Mouse (Mus musculus) midbrain, embryonic 10.5 days (tissue): ENCODE measurements around the gene Nrtn. TPM values are rescaled to one million over a fixed set of nuclear protein-coding genes. Genes with fewer than 3 reads are reported as not detected.

Experiments used
- DNase-seq: peaks from one replicate; pipeline ENCODE4 v3.0.0-alpha.2; 2017; ENCODE audit warnings: low spot score
- H3K27ac ChIP-seq: fragments of 300-500 bp; sonication (generic); replicated peaks from 2 replicates; pipeline ENCODE4 v1.5.1; 2016; ENCODE audit warnings: mild to moderate bottlenecking
- H3K27me3 ChIP-seq: fragments of 300-500 bp; sonication (generic); 2 replicates; pipeline ENCODE4 v1.6.1; 2016; ENCODE audit warnings: low read depth, mild to moderate bottlenecking; ENCODE audit not compliant: poor library complexity, severe bottlenecking
- H3K36me3 ChIP-seq: fragments of 300-500 bp; sonication (generic); 2 replicates; pipeline ENCODE4 v1.6.1; 2016; ENCODE audit warnings: mild to moderate bottlenecking, moderate library complexity
- H3K4me1 ChIP-seq: fragments of 300-500 bp; sonication (generic); 2 replicates; pipeline ENCODE4 v1.6.1; 2016
- H3K4me3 ChIP-seq: fragments of 300-500 bp; sonication (generic); 2 replicates; pipeline ENCODE4 v1.5.1; 2016; ENCODE audit warnings: mild to moderate bottlenecking, moderate library complexity
- H3K9me3 ChIP-seq: fragments of 300-500 bp; sonication (generic); replicated peaks from 2 replicates; pipeline ENCODE4 v1.6.1; 2016; ENCODE audit warnings: mild to moderate bottlenecking
- WGBS: fragments of 180-500 bp; shearing (Covaris S2); methylation state at CpG from one replicate; pipeline ENCODE4 v1.1.7; 2016; 5-methylcytosine and 5-hydroxymethylcytosine counted together
- polyA plus RNA-seq: library from polyadenylated mRNA; unstranded; fragments of >200 nt; fragmentation: Nextera tagmentation; extraction: Ambion mirVana; gene quantifications from 2 replicates; pipeline ENCODE4 v1.2.1, GENCODE M21; 2016

Gene Nrtn
- 4.1 and 5.6 TPM in 2 replicates for polyA plus RNA-seq

DNA sequence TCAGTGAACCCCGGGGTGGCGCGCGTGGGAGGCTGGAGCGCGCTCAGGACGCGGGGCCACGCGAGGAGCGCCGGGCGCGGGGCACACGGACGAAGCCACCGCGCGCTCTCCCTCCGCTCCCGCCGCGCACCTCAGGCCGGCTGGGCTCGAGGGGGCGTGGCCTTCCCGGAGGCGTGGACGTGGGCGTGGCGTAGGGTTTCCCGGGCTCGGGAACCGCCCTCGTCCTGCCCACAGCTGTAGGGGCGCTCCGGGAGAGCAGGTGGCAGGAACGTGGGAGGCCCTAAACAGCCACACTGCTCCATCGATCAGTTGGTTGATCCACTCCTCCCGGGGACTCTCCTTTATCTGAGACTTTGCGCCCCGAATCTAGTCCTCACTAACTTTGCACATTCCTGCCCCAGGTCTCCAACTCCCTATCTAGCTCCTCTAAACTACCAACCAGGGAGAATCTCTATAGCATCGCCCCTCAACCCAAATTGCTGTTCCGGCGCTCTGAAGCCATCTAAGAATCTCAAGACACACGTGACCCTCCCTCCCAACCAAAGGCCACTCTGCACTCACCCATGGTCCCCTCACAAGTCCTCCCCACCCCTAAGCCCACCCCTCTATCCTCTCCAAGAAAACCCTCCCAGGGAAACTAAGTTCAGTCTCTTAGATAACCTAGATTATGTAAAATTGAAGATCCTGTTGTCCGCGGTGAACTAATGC is at the start of gene Nrtn:
Nrtn (minus strand) TSS at position 115 of the 708 bp plus-strand sequence.
- under 1% methylated on average over 48 of the region's 48 CpGs for WGBS
- H3K4me1 ChIP-seq: peaks cover 54% of the 10 kb centered on the region
- H3K27ac ChIP-seq: peak within 1 kb of the TSS; percentile 69

DNA sequence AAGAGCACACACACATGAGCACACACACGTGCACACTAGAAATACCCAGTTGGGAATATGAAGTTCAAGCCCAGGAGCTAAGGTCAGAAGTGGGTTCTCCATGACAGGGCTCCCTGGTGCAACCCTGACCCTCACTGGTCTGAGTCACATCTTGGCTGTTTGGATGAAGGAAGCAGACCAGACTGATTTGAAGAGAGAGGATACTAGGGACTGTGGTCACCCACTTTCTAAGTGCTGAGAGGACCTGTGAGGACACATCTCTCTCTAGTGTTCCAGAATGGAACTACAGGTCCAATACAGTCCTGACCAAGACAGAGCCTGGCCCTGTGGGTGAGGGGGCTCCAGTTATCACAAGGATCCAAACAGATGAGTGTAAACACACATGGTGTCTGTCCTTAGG is 48.5 kb upstream of the Nrtn start:
- Histone ChIP-seq H3K4me1 (peaks cover 15% of the 10 kb centered on the region), H3K9me3 (no peaks in the 10 kb centered on the region), H3K27ac (no peak overlapping the region), H3K27me3 (peaks cover 25% of the 10 kb centered on the region), H3K4me3 (no peak overlapping the region), H3K36me3 (peaks cover 17% of the 10 kb centered on the region)
- 89% methylated on average over 1 of the region's 1 CpGs for WGBS
- no peak for DNase-seq

More for the DNA sequence above, at the start of gene Nrtn:
- Histone ChIP-seq H3K36me3 (no peaks in the 10 kb centered on the region), H3K4me3 (peak within 1 kb of the TSS; percentile 61), H3K27me3 (peaks cover 90% of the 10 kb centered on the region), H3K9me3 (no peaks in the 10 kb centered on the region)
- DNase-seq: peak; percentile 80

DNA sequence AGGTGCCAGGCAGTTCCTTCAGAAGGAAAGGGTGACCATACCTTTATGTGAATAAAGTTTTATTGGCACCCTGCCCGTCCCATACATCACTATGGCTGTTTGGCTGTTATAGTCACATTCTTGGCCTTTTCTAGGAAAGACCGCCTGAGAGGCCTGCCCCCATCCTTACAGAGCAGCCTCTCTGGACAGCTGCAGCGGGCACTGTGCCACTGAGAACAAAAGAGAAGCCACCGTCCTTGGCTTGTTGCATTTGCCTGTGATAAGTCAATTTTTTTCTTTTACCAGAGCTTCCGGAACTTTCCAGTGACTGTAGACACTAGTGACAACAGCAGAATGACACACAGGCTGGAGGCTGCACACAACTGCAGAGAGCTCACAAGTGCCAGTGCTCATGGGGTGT is 47.6 kb upstream of the Nrtn start:
- no peak overlapping the region for H3K4me3 ChIP-seq
- no peak for DNase-seq
- peaks cover 18% of the 10 kb centered on the region for H3K27me3 ChIP-seq
- H3K4me1 ChIP-seq: peaks cover 7% of the 10 kb centered on the region
- peak overlapping the region; percentile 23; the same call in 1 of the 2 replicates for H3K27ac ChIP-seq
- H3K9me3 ChIP-seq: no peaks in the 10 kb centered on the region
- peaks cover 25% of the 10 kb centered on the region for H3K36me3 ChIP-seq
- 90% methylated on average over 5 of the region's 5 CpGs for WGBS

DNA sequence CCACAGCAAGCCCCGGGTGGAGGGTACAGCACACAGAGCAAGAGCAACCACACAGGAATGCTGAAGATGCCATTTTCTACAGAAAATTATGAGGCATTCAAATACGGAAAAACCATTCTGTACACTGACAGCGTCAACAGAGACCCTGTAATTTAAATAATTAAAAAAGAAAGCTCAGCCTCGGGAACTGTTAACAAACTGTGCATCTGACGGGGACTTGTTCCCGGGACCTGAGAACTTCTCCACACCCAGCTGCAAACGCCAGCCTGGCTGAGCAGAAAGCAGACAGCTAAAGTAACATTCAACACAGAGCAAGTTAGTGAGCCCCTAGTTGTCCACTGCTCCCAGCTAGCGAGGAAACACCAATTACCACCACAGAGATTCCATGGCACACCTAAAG is 44.7 kb upstream of the Nrtn start:
- H3K4me3 ChIP-seq: no peak overlapping the region
- DNase-seq: no peak
- H3K27ac ChIP-seq: no peak overlapping the region
- H3K27me3 ChIP-seq: no peaks in the 10 kb centered on the region
- WGBS: 85% methylated on average over 8 of the region's 8 CpGs
- peaks cover 30% of the 10 kb centered on the region for H3K36me3 ChIP-seq
- H3K9me3 ChIP-seq: no peaks in the 10 kb centered on the region
- H3K4me1 ChIP-seq: no peaks in the 10 kb centered on the region

DNA sequence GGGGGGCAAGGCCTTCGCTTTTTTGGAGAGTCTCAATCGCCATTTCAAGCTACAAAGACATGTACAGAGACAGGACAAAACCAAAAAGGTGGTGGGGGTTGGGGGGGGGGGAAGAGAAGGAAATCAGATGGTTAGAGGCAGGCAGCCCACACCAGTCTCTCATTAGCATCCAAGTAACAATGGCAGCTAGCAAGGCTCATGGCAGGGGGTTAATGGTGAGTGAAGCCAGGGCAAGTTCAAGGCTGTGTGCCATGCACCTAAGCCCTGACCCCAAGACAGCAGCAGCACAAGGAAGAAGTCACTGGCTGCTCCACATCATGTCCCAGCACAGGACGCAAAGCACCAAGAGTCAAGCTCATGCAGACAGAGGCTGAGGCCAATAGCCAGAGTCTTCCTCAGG is 41.9 kb upstream of the Nrtn start:
- WGBS: 91% methylated on average over 3 of the region's 3 CpGs
- Histone ChIP-seq H3K4me3 (no peak overlapping the region), H3K4me1 (no peaks in the 10 kb centered on the region), H3K27ac (peak overlapping the region; percentile 52; the same call in 1 of the 2 replicates), H3K36me3 (peaks cover 30% of the 10 kb centered on the region), H3K27me3 (no peaks in the 10 kb centered on the region), H3K9me3 (no peaks in the 10 kb centered on the region)
- DNase-seq: no peak

DNA sequence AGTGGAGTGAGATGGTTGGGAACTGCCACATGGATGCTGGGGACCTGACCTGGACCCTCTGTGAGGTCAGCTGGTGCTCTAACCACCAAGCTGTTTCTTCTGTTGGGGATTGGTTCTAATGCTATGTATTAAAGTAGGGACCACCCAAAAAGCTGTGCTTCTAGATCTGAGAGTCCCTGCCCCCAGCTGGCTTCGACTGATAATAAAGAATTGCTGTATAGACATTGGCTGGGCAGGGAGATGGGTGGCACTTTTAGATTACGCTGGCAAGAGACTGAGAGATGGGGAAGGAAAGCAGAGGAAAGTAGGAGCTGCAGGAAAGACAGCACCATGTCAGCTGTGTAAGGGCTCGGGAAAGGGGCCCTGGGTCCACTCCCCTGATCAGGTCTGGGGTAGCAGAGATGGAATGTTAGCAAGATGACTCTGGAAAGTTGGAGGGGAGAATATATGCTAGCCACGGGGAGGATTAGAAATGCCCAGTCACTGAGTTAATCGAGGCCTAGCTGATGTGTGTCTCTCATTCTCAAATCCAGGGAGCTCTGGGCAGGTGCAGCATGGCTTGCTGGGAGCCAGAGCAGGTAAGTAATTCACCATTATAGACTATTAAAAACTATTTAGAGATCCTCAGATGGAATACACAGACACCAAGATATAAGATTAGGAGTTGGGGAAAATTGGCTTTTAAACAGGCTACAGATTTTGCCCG is 36.4 kb upstream of the Nrtn start:
- DNase-seq: no peak
- 70% methylated on average over 6 of the region's 6 CpGs for WGBS
- Histone ChIP-seq H3K27me3 (no peaks in the 10 kb centered on the region), H3K36me3 (no peaks in the 10 kb centered on the region; the same call in 1 of the 2 replicates), H3K4me1 (no peaks in the 10 kb centered on the region), H3K27ac (no peak overlapping the region), H3K9me3 (no peaks in the 10 kb centered on the region), H3K4me3 (no peak overlapping the region)

DNA sequence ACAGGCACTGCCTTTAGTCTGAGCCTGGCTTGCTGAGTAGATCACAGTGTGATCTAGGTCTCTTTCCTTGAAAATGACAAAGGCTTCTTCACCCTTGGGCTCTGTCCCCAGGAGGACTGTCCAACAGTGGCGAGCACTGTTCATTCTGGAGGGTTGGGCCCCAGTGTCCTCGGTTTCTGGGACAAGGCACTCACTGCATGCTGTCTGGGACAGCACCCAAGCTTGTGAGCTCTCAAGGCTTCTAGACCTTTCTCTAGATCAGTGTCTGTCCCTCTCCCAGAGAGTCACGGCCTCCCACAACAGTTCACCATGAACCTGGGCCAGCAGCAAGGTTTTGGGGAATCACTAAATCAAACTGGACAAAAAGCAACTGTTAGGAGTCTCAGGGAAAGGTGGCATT is 35.3 kb upstream of the Nrtn start:
- no peaks in the 10 kb centered on the region for H3K4me1 ChIP-seq
- H3K27me3 ChIP-seq: no peaks in the 10 kb centered on the region
- H3K9me3 ChIP-seq: no peaks in the 10 kb centered on the region
- DNase-seq: no peak
- H3K27ac ChIP-seq: no peak overlapping the region
- WGBS: 80% methylated on average over 3 of the region's 3 CpGs
- no peaks in the 10 kb centered on the region; the same call in 1 of the 2 replicates for H3K36me3 ChIP-seq
- H3K4me3 ChIP-seq: no peak overlapping the region

DNA sequence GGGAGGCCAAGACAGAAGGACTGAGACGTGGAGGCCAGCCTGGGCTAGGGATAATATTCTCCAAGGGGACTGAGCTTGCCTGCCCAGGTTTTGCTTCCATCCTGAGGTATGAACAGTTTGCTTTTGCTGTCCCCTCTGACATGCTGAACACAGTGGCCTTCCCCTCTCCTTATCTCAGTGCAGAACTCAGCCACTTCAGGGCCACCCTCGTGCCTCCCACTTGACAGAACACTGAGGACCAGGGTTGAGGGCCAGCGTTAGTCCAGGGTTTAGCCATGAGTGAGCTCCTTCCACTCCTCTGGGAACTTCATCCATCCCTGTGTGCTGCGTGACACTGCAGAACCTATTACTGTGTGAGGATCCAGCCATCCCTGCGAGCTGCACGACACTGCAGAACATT is 32.0 kb upstream of the Nrtn start:
- peaks cover 13% of the 10 kb centered on the region for H3K36me3 ChIP-seq
- H3K27me3 ChIP-seq: no peaks in the 10 kb centered on the region
- 92% methylated on average over 6 of the region's 6 CpGs for WGBS
- no peak overlapping the region for H3K27ac ChIP-seq
- H3K4me3 ChIP-seq: no peak overlapping the region
- no peaks in the 10 kb centered on the region for H3K9me3 ChIP-seq
- H3K4me1 ChIP-seq: no peaks in the 10 kb centered on the region
- no peak for DNase-seq

DNA sequence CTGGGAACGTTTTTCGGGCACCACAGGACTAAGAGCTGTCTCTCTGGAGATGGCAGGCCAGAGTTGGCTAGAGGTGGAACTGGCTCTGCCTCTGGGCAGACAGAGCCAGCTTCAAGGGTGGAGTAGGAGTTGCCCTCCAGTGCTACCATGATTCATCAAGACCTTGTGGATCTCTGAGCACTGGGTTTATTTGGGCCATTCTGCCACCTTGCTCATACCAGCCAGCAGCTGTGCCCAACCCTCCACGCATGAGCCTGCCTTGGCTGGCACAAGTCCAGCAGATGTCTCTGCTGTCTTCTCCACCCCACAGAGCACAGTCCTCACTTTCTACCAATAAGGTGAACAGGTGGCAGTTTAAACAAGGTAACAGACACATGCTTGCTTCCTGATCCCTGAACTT is 31.6 kb upstream of the Nrtn start:
- no peak overlapping the region for H3K27ac ChIP-seq
- 80% methylated on average over 3 of the region's 3 CpGs for WGBS

DNA sequence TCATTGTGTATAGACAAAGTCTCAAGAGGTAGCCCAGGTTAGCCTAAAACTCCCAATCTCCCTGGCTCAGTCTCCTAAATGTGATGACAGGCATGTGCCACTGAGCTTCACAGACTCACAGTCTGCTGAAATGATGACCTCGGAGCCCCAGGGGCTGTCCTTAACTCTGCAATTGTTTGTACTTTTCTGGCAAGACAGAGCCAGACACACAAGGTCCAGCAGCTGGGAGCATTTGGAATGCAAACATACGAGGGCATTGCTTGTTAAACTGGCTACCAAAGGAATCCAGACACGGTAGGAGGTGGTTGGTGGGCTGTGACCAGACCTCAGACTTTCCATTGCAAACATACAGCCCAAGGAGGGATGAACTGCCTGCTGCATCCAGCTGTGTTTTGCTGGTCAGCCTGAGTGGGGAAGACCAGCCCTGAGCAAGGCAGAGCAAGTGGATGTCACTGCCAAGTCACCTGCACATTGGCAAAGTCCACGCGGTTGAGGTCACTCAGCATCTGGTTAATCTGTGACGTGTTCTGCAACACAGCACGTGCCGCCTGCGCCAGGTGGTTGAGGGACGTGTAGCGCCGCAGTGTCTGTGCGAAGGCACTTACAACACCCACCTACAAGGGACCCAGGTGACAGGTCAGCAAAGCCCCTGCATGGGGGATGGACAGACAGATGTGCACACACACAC is 23.1 kb upstream of the Nrtn start:
- WGBS: 82% methylated on average over 13 of the region's 13 CpGs
- no peak for DNase-seq
- Histone ChIP-seq H3K27me3 (no peaks in the 10 kb centered on the region), H3K27ac (no peak overlapping the region), H3K9me3 (peaks cover 8% of the 10 kb centered on the region), H3K4me1 (peaks cover 19% of the 10 kb centered on the region), H3K36me3 (peaks cover 71% of the 10 kb centered on the region), H3K4me3 (no peak overlapping the region)

More for the DNA sequence above, 31.6 kb upstream of the Nrtn start:
- DNase-seq: no peak
- H3K4me3 ChIP-seq: no peak overlapping the region
- H3K27me3 ChIP-seq: no peaks in the 10 kb centered on the region
- no peaks in the 10 kb centered on the region for H3K9me3 ChIP-seq
- H3K4me1 ChIP-seq: no peaks in the 10 kb centered on the region
- peaks cover 16% of the 10 kb centered on the region for H3K36me3 ChIP-seq

DNA sequence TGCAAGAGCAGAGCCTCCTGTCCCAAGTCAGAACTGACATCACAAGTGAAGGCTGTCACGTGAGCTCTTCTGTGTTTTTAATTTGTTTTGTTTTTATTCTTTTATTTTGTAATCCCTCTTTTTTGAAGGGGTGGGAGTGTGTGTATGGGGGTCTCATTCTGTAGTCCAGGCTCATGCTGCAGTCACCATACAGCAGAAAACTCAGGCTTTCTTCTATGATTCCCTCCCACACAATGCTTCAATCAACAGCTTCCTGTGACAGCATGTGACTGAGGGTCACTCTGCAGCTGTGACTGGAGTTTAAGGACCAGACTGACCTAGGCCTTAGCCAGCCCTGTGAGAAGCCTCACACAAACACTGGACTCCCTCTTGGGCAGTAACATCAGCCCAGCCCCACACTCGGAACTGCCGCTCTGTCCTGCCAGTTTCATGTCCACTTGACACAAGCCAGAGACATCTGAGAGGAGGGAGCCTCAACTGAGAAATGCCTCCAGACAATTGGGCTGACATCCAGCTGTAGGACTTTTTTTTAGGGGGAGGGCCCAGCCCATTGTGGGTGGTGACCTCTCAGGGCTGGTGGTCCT is 21.5 kb upstream of the Nrtn start:
- peak overlapping the region; percentile 61 for H3K27ac ChIP-seq
- peaks cover 63% of the 10 kb centered on the region for H3K36me3 ChIP-seq

DNA sequence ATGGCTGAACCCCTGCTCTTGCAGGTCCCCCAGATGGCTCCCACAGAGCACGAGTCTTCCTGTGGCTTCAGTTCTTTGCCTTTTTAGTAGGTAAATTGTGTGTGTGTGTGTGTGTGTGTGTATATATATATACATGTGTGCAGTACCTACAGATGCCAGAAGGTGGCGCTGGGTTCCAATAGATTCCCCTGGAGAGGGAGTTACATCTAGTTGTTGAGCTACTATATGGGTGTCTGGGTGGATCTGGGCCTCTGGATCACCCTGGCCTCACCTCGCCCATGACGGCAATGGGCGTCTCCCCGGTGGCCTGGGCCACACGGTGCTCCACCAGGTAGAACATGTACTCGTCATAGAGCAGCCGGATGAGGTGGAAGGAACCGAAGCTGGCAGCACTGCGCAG is 20.2 kb upstream of the Nrtn start:
- Histone ChIP-seq H3K27me3 (no peaks in the 10 kb centered on the region), H3K36me3 (peaks cover 51% of the 10 kb centered on the region), H3K27ac (no peak overlapping the region), H3K9me3 (peaks cover 8% of the 10 kb centered on the region), H3K4me3 (no peak overlapping the region), H3K4me1 (peaks cover 19% of the 10 kb centered on the region)
- no peak for DNase-seq
- 89% methylated on average over 11 of the region's 11 CpGs for WGBS

More for the DNA sequence above, 21.5 kb upstream of the Nrtn start:
- peak; percentile 40 for DNase-seq
- Histone ChIP-seq H3K9me3 (peaks cover 8% of the 10 kb centered on the region), H3K4me3 (no peak overlapping the region), H3K4me1 (peaks cover 19% of the 10 kb centered on the region), H3K27me3 (no peaks in the 10 kb centered on the region)
- 54% methylated on average over 3 of the region's 3 CpGs for WGBS
